Mouse (Mus musculus): ENCODE measurements around the gene Fam161b.

Gene Fam161b

DNA sequence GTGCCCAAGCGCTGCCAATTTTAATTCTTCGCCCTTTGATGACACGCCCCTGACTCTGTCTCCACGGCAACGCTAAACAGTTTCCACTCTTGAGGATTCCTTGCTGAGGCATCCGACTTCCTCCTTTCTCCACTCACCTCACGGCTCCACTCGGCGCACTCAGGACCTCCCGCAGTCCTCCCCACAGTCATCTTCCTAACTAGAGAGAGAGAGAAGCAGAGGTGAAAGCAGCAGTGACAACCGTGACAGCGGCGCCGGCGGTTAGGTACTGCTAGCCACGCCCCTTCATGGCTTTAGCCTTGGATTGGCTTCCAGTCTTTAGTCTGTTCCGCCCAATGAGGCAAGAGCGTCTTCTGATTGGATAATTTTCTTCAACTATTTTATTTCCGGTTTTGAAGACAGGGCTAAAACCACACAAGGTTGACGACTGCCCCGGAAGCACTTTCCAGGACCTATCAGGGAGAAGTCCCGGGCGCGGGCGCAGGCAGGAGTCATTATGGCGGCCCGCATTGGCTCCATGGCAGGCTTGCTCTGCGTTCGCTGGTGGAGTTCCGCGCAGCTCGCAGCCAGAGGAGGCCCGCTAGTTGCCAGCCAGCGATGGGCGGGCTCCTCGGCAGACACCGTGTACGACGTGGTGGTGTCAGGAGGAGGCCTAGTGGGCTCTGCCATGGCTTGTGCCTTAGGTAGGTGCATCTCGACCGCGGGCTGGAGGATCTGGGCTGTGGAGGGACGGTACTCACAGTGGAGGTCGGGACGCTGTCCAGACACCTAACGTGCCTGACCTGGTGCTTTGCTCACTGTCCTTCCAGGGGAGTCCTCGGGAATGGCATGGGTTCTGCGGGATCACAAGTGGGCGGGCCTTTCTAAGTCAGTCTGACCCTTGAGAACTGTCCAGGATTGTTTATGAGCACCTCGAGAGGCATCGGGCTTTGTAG lies at the start of gene Fam161b, which contains the start of gene Coq6:
TSS of gene Fam161b (minus strand) at position 279 of the 935 bp plus-strand sequence.
TSS of gene Coq6 (plus strand) at position 103 of the 935 bp plus-strand sequence.
- DNase-seq (ENCODE audit: low read depth, low spot score) = peak; percentile 96

DNA sequence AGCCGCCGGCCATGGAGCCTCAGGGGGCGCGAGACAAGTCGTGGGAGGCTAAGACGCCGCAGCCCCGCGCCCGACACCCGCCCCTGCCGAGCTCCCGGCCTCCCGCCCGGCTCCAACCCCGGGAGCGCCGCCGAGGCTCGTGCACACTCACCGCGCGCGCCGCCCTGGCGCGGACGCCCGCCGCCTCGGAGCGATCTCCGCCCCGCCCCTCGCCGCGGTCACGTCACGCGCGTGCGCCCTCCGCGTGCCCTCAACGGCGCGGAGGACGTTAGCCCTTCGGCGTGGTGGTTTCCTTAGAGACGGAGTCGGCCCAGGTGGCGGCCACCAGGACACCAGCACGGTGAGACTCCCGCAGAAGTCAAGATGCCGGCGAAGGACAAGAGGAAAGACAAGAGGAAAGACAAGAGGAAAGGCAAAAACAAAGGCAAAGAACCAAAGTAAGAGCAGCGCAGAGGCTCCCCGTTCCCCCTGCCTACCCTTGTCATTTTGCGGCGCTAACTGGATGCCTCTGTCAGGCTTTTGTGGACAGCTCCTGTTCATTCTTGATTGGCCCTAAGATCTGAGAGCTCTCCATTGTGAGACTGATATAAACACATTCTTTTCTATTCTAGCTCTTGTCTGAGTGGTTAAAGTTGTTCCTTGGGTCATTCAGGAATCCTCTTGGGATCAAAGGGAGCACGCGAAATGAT lies 47.3 kb upstream of the Fam161b start, which contains the start of the genes Entpd5 and Bbof1:
TSS of gene Entpd5 (minus strand) at position 211 of the 689 bp plus-strand sequence.
TSS of gene Bbof1 (plus strand) at position 253 of the 689 bp plus-strand sequence.
- DNase-seq (ENCODE audit: low read depth, low spot score) = peak; percentile 66

- DNase-seq (ENCODE audit: low read depth, low spot score) = no peak
Observed at GRCm38 (mm10) chr12:84407874-84408818, 46.5 kb upstream of the Fam161b start.

GRCm38 (mm10) chr12:84407259-84407658 lies 45.6 kb upstream of the Fam161b start:
- no peak for DNase-seq (ENCODE audit: low read depth, low spot score)

DNA sequence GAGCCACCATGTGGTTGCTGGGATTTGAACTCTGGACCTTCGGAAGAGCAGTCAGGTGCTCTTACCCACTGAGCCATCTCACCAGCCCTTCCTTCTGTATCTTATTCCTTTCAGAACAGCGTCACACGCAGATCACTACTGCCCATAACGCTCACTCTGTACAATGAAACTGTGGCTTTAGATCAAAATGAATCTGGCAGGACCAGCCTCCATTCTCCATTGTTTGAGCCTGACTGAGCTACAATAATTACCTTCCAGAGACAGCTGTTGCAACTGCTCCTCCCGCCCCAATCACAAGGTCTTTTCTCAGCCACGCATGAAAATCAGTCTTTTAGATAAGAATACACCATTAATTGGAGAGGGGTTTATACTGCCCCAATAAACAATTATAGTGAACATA lies 42.9 kb upstream of the Fam161b start:
- no peak for DNase-seq (ENCODE audit: low read depth, low spot score)

- no peak for DNase-seq (ENCODE audit: low read depth, low spot score)
Observed at GRCm38 (mm10) chr12:84402923-84403322, 41.3 kb upstream of the Fam161b start.

DNA sequence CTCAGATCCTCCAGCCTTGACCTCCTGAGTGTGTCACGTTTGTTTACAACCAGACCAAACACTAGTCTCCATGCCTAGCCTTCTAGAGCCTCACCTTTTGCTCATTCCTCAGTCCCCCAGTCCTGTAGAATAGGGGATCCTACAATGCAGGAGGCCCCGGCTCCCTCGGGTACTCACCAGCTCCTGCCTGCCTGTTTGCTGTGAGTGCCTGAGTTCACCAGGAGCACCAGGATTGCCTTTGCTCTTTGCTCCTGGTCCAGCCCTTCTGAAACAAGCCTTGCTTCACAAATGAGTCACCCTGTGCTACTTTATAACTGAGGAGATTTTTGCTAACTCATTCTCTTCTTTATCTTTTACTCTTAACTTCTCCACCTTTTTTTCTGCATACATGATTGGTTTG lies 39.0 kb upstream of the Fam161b start:
- no peak for DNase-seq (ENCODE audit: low read depth, low spot score)

- DNase-seq (ENCODE audit: low read depth, low spot score) = no peak
Observed at GRCm38 (mm10) chr12:84400068-84400467, 38.4 kb upstream of the Fam161b start.

GRCm38 (mm10) chr12:84399663-84400062 lies 38.0 kb upstream of the Fam161b start:
- DNase-seq (ENCODE audit: low read depth, low spot score) = no peak

- no peak for DNase-seq (ENCODE audit: low read depth, low spot score)
Observed at GRCm38 (mm10) chr12:84399135-84399534, 37.5 kb upstream of the Fam161b start.

DNA sequence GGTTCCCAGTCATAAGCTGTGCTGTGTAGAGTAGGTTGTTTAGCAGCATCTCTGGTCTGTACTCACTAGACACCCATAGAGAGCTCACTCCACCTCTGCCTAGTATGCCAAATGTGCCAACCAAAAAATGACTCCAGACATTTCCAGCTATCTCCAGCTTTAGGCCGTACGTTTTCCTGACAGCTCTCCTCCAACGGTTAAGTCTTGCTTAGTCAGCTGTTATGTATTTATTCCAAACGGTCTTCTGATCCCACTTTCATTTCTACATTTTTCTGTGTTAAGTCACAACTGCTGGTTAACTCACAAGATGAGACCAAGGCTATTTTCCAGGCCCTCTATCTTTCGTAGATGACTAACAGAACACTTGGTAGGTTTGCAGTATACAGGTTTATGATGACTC lies 37.0 kb upstream of the Fam161b start:
- DNase-seq (ENCODE audit: low read depth, low spot score) = no peak

- DNase-seq (ENCODE audit: low read depth, low spot score) = no peak
Observed at GRCm38 (mm10) chr12:84397685-84398084, 36.1 kb upstream of the Fam161b start.

DNA sequence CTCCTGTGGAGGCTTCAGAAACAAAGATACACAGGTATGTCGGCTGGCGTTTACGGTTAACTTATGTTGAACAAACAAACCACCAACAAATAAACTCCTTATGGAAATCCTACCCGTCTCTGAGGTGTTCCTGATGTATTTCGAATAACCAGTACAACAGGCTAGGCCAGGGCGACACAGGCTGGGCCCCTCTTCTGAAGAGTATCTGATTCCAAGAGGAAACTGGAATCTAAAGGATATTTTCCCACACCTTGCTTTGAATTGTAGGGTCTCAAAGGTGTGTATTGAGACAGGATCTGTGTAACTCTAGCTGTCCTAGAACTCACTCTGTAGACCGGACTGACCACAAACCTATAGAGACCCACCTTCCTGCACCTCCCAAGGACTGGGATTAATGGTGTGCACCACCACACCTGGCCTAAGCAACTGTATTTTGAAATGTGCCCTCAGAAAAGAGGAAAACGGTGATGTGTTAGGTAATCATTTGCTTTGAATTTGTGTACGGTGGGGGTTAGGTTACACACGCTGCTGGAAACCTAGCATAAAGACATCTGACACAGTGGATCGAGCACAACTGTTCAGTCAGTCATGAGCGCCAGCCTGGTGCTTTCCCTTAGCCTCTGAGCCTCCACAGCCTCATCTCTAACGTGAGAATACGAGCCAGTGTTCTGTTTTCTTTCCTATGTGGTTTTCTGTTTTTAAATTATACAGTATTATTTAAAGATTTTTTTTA lies 35.5 kb upstream of the Fam161b start:
- no peak for DNase-seq (ENCODE audit: low read depth, low spot score)

- DNase-seq (ENCODE audit: low read depth, low spot score) = no peak
Observed at GRCm38 (mm10) chr12:84393847-84394246, 32.2 kb upstream of the Fam161b start.

- no peak for DNase-seq (ENCODE audit: low read depth, low spot score)
Observed at GRCm38 (mm10) chr12:84392681-84393080, 31.0 kb upstream of the Fam161b start.

GRCm38 (mm10) chr12:84390336-84390735 lies 28.7 kb upstream of the Fam161b start:
- DNase-seq (ENCODE audit: low read depth, low spot score) = no peak

- no peak for DNase-seq (ENCODE audit: low read depth, low spot score)
Observed at GRCm38 (mm10) chr12:84388774-84389400, 27.3 kb upstream of the Fam161b start.

DNA sequence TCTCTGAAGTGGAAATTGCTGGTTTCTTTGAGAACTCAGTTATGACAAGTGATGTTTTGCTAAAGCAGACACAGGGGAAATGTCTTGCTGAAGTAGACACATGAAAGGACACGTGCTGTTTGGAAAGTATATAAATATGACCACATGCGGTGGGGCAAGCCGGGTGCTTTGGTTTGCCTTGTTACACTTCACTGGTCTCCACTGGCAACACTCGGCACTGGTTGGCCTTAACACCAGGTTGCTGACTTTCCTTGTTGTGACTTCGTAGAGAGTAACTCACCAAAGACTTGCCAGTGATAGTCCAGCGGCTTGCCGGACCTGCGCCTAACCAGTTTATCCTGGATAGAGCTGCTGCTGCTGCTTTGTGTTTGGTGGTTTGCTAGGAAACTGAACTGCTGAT lies 26.5 kb upstream of the Fam161b start:
- DNase-seq (ENCODE audit: low read depth, low spot score) = no peak

DNA sequence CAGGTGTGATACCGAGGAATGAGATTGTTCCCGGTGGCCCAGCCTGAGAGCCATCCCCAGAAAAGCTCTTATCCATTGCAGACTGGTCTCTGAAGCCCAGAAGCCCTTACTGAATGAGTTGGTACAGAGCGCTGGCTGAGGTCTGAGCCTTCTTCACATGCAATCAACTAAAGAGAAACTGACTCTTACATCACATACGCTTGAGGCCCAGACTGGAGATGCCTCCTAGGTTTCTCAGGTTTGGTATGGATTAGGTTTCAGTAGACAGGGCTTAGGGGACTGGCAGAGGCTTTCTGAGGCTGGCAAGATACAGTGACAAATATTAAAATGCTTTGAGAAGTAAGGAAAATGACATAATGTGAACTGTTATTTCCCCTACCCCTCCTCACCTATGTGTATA lies 23.8 kb upstream of the Fam161b start:
- no peak for DNase-seq (ENCODE audit: low read depth, low spot score)

DNA sequence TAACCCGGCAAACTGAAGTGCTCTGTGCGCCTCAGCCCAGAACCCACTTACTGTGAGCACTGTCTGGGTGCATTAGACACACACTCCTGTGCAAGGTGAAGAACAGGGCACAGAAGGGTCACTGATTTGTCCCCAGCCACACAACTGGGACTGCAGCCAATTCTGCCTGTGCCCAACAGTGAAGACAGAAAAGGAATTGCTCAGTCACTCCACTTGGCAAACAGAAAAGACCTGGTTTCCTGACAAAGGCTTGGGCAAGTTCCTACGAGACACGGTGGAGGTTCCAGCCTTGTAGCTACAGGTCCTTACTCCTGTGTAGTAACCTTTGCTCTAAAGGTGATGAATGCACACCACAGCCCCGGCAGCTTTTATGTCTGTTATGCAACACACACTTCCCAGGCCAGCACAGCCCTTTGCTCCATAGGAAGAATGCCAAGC lies 23.0 kb upstream of the Fam161b start:
- no peak for DNase-seq (ENCODE audit: low read depth, low spot score)
